Mouse (Mus musculus): ENCODE results near the gene Adgrg3. TPM values are rescaled to one million over a fixed set of nuclear protein-coding genes. Genes with fewer than 3 reads are reported as not detected.

Gene Adgrg3
- polyA plus RNA-seq (2014; fragmentation: Nextera tagmentation; extraction: Ambion mirVana) = 2.9 and 3.8 TPM in 2 replicates

DNA sequence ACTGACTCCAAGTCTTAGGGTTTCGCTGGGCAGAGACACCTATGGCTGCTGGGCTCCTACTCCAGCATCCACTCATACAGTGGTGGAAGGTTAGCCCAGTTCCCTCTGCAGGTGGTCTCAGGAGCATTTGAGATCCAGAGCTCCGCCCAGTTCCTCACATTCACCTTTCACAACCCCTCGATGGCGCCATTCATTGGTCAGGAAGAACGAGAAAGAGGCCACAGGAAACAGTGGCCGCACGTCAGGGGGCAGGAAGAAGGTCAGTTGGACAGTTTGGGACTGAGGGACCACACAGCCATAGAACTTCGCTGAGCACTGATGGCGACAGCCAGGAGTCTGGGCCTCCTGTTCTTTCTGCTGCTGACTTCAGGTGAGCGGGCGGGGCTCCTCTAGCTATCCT is at the start of gene Adgrg3:
Adgrg3 (plus strand) TSS at position 242 of the 400 bp plus-strand sequence.
- Histone ChIP-seq H3K4me2 (replicated peaks; ENCODE audit: low read depth, low read length) (no peak within 1 kb of the TSS; the same call in 1 of the 2 replicates), H3K27me3 (ENCODE audit: control insufficient read depth, insufficient read depth, low read length) (no peaks in the 10 kb centered on the region), H3K9me3 (ENCODE audit: control insufficient read depth, low read length) (no peaks in the 10 kb centered on the region), H3K9ac (ENCODE audit: low read depth, low read length) (no peak within 1 kb of the TSS), H3K27ac (ENCODE audit: low read depth, low read length) (no peak within 1 kb of the TSS), H3K36me3 (ENCODE audit: control insufficient read depth, insufficient read depth, low read length) (no peaks in the 10 kb centered on the region), H3K4me3 (ENCODE audit: low read length) (no peak within 1 kb of the TSS), H3K4me1 (ENCODE audit: control insufficient read depth, insufficient read depth, low read length) (no peaks in the 10 kb centered on the region)
- WGBS = 76% methylated on average over 11 of the region's 11 CpGs
- ATAC-seq (ENCODE audit: low FRiP score, low TSS enrichment) = no peak

DNA sequence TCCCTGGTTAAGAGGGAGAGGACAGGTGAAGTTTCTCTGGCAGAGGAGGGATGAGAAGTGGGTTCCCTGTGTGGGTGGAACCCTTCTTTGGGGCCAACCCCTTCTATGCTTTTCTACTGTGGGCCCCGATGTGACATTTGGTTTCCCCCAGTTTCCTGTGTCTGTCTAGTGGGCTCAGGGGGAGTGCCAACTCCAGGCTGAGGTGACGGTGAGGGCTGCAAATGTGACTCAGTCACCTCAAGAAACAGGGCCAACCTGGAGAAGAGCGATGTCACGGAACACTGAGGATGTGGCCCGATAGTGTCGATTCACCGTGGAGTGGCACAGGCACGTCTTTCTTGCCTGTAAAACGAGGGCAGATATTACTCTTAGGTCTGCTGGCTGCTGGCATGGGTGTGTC is 44.2 kb upstream of the Adgrg3 start:
- WGBS = 79% methylated on average over 9 of the region's 9 CpGs
- H3K4me1 ChIP-seq (ENCODE audit: control insufficient read depth, insufficient read depth, low read length) = 0 out of 2 replicates have a peak, but pooled peaks cover 4% of the 10 kb centered on the region
- H3K4me3 ChIP-seq (ENCODE audit: low read length) = no peak overlapping the region
- H3K4me2 ChIP-seq (replicated peaks; ENCODE audit: low read depth, low read length) = no peak overlapping the region
- no peaks in the 10 kb centered on the region for H3K27me3 ChIP-seq (ENCODE audit: control insufficient read depth, insufficient read depth, low read length)
- H3K36me3 ChIP-seq (ENCODE audit: control insufficient read depth, insufficient read depth, low read length) = no peaks in the 10 kb centered on the region
- ATAC-seq (ENCODE audit: low FRiP score, low TSS enrichment) = no peak
- H3K27ac ChIP-seq (ENCODE audit: low read depth, low read length) = no peak overlapping the region
- H3K9me3 ChIP-seq (ENCODE audit: control insufficient read depth, low read length) = no peaks in the 10 kb centered on the region
- H3K9ac ChIP-seq (ENCODE audit: low read depth, low read length) = no peak overlapping the region

DNA sequence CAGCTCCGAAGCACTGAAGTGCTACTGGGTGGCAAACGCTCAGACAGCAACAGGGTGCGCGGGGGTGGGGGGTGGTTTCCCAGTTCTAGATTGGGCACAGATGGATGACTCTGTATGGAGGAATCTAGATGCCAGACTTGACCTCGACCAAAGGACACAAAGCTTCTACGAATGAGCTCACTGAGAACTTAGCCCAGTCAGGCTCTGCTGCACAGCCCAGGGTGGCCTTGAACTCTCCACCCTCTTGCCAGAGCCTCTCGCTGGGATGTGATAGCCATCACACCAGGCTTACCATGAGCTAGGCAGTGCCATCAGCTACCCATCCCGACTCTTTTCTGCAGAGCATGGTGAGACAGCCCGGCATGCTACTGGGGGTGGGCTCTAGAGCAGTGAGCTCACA is 43.7 kb upstream of the Adgrg3 start:
- no peak overlapping the region for H3K9ac ChIP-seq (ENCODE audit: low read depth, low read length)
- H3K4me3 ChIP-seq (ENCODE audit: low read length) = no peak overlapping the region
- ATAC-seq (ENCODE audit: low FRiP score, low TSS enrichment) = no peak
- H3K4me2 ChIP-seq (replicated peaks; ENCODE audit: low read depth, low read length) = no peak overlapping the region
- 0 out of 2 replicates have a peak, but pooled peaks cover 4% of the 10 kb centered on the region for H3K4me1 ChIP-seq (ENCODE audit: control insufficient read depth, insufficient read depth, low read length)
- H3K27me3 ChIP-seq (ENCODE audit: control insufficient read depth, insufficient read depth, low read length) = 0 out of 2 replicates have a peak, but pooled peaks cover 3% of the 10 kb centered on the region
- no peaks in the 10 kb centered on the region for H3K9me3 ChIP-seq (ENCODE audit: control insufficient read depth, low read length)
- H3K27ac ChIP-seq (ENCODE audit: low read depth, low read length) = 0 out of 2 replicates have a peak overlapping the region, but pooled peaks have one; percentile 10
- 84% methylated on average over 9 of the region's 9 CpGs for WGBS
- H3K36me3 ChIP-seq (ENCODE audit: control insufficient read depth, insufficient read depth, low read length) = no peaks in the 10 kb centered on the region

DNA sequence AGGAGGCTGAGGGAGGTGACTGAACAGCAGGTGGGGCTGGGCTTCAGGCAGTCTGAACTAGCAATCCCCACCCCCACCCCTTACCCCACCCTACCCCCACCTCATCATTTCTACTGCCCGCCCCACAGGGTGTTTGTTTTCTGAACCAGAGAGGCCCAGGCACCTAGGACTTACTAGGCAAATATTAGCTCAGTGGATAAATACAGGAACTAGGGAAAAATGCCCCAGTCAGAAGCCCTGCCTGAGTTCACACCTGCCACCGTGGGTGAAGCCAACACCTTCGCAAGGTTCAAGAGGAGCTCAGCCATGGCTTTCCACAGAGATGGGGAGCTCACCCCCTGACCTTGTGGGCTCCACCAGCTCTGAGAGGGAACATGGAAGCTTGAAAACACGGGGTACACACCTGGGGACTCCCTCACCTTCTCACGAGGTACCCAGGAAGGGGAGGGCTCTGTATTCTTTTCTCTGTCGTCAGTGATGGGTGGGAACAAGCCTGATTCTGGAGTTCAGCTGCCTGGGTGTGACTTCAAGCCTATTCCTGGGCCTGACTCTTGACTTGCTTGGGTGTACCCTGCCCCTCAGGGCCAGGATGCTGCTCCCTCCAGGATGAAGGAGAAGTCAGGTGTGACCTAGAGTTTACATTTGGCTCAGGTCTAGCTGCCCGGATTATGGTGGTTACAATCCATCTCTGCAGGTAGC is 42.9 kb upstream of the Adgrg3 start, which contains the start of gene Adgrg1:
Adgrg1 (plus strand) TSS at position 285 of the 699 bp plus-strand sequence.
- ATAC-seq (ENCODE audit: low FRiP score, low TSS enrichment) = peak; percentile 30; the same call in 1 of the 2 replicates
- Histone ChIP-seq H3K27ac (ENCODE audit: low read depth, low read length) (peak within 1 kb of the TSS; percentile 10), H3K4me2 (replicated peaks; ENCODE audit: low read depth, low read length) (no peak within 1 kb of the TSS), H3K9ac (ENCODE audit: low read depth, low read length) (no peak within 1 kb of the TSS), H3K9me3 (ENCODE audit: control insufficient read depth, low read length) (no peaks in the 10 kb centered on the region), H3K27me3 (ENCODE audit: control insufficient read depth, insufficient read depth, low read length) (0 out of 2 replicates have a peak, but pooled peaks cover 3% of the 10 kb centered on the region), H3K36me3 (ENCODE audit: control insufficient read depth, insufficient read depth, low read length) (no peaks in the 10 kb centered on the region), H3K4me1 (ENCODE audit: control insufficient read depth, insufficient read depth, low read length) (0 out of 2 replicates have a peak, but pooled peaks cover 4% of the 10 kb centered on the region), H3K4me3 (ENCODE audit: low read length) (no peak within 1 kb of the TSS)
- 48% methylated on average over 7 of the region's 7 CpGs for WGBS

DNA sequence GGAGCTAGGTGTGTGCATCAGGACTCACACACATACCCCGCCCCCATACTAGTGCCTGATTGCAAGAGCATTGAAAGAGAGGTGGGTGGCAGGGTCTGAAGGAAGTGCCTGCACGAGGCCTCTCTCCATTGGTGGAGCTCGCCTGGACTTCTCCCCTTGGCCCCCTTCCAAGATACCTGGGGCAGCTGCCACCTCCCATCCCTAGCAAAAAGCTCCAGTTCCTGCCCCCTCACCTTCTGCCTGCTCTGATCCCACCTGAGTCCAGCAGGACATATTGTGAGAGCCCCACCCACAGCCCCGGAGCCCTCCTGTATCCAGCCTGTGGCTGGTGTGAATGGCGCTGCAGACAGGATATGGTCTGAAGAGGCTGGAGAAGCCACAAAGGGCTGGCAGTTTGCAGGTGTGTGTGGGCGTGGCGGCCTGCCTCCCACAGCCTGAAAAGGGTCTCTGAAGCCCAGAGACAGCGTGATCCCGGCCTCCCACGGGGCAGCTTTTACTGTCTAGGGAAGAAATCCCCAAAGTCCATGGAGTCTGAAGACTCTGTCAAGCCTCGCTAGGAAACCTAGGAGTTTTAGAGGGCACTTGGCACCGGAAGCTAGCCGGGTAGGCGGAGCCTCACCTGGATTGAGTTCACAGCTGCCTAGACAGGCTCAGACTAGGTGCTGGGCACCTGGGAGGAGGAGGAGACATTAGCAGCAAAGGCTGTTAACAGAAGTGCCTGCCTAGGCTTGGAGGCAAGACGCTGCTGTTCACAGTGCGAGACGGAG is 40.7 kb upstream of the Adgrg3 start:
- Histone ChIP-seq H3K27ac (ENCODE audit: low read depth, low read length) (peak overlapping the region; percentile 40), H3K4me2 (replicated peaks; ENCODE audit: low read depth, low read length) (peak overlapping the region; percentile 36), H3K36me3 (ENCODE audit: control insufficient read depth, insufficient read depth, low read length) (no peaks in the 10 kb centered on the region), H3K27me3 (ENCODE audit: control insufficient read depth, insufficient read depth, low read length) (0 out of 2 replicates have a peak, but pooled peaks cover 3% of the 10 kb centered on the region), H3K9me3 (ENCODE audit: control insufficient read depth, low read length) (no peaks in the 10 kb centered on the region), H3K4me1 (ENCODE audit: control insufficient read depth, insufficient read depth, low read length) (0 out of 2 replicates have a peak, but pooled peaks cover 4% of the 10 kb centered on the region), H3K9ac (ENCODE audit: low read depth, low read length) (peak overlapping the region; percentile 18), H3K4me3 (ENCODE audit: low read length) (peak overlapping the region; percentile 25)
- 13% methylated on average over 17 of the region's 17 CpGs for WGBS
- ATAC-seq (ENCODE audit: low FRiP score, low TSS enrichment) = peak; percentile 60

DNA sequence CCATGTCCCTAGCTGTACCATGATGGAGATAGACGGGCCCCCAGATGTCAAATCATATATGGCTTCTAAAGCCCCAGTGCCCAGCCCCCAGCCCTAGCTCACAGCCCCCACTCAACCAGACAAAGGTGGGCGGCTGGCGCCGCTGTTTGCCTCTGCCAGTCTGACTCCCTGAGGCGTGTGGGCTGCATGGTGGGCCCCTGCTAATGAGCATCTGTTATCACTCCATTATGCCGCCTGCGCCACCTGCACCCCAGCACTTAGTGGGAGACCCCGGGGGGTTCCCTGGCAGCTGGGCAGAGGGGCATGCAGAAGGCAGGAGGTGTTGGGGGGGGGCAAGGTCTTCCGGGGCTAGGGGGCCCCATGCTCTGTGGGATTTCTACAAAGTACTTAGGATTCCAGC is 39.4 kb upstream of the Adgrg3 start:
- peak overlapping the region; percentile 25 for H3K4me3 ChIP-seq (ENCODE audit: low read length)
- H3K36me3 ChIP-seq (ENCODE audit: control insufficient read depth, insufficient read depth, low read length) = no peaks in the 10 kb centered on the region
- no peaks in the 10 kb centered on the region for H3K9me3 ChIP-seq (ENCODE audit: control insufficient read depth, low read length)
- H3K4me2 ChIP-seq (replicated peaks; ENCODE audit: low read depth, low read length) = peak overlapping the region; percentile 36
- H3K4me1 ChIP-seq (ENCODE audit: control insufficient read depth, insufficient read depth, low read length) = peaks cover 7% of the 10 kb centered on the region
- no peak for ATAC-seq (ENCODE audit: low FRiP score, low TSS enrichment)
- 0 out of 2 replicates have a peak, but pooled peaks cover 3% of the 10 kb centered on the region for H3K27me3 ChIP-seq (ENCODE audit: control insufficient read depth, insufficient read depth, low read length)
- peak overlapping the region; percentile 18; the same call in 1 of the 2 replicates for H3K9ac ChIP-seq (ENCODE audit: low read depth, low read length)
- WGBS = 62% methylated on average over 9 of the region's 9 CpGs
- H3K27ac ChIP-seq (ENCODE audit: low read depth, low read length) = peak overlapping the region; percentile 40; the same call in 1 of the 2 replicates

DNA sequence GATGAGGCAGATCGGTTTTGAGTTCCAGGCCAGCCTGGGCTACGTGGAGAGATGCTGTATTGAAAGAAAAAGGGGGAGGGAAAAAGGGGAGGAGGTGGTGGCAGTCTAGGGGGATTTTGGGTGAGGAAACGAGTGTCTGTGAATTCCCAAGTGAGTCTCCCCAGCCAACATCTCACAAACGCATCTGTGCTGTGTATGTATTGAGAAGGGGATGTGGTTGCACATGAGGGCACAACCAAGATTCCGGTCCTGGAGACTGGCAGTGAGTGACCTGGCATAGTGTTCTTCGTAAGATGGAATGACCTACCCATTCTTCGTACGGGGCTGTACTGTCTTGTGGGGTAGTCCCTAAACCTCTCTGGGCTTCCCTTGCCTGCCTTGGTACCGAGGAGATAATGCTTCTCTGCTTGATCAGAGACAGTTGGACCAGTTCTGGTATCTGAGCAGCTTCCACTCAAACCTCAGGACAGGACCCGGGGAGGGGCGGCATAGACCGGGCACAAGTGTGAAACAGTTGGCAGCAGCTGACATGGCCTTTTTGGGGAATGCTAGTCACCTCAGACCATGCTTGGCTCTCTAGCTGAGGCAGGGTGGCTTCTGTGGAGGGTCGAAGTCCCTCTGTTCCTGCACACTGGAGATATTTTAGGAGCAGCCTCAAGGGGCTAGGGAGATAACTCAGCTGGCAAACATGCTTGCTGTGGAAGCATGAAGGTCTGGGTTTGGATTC is 38.7 kb upstream of the Adgrg3 start:
- Histone ChIP-seq H3K4me1 (ENCODE audit: control insufficient read depth, insufficient read depth, low read length) (peaks cover 14% of the 10 kb centered on the region), H3K27ac (ENCODE audit: low read depth, low read length) (no peak overlapping the region)

DNA sequence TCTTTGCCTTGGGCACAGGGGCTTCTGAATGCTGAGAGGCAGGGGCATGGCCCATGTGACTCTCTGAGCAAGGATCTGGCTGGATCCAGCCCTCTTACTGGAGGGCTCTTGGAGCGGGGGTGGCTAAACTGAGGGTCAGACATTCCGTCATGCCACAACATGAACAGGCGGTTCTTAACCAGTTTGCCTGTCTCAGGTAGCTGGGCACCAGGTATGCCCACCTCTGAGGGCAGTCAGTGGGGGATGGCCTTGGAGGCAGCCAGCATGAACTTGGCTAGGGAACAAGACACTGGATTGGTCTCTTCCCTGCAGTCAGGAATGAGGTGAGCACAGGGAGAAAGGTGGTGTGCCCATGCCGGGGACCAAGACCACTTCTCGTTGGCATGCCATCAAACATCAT is 37.3 kb upstream of the Adgrg3 start:
- Histone ChIP-seq H3K27ac (ENCODE audit: low read depth, low read length) (peak overlapping the region; percentile 66; the same call in 1 of the 2 replicates), H3K9me3 (ENCODE audit: control insufficient read depth, low read length) (no peaks in the 10 kb centered on the region), H3K4me3 (ENCODE audit: low read length) (no peak overlapping the region), H3K4me2 (replicated peaks; ENCODE audit: low read depth, low read length) (no peak overlapping the region), H3K36me3 (ENCODE audit: control insufficient read depth, insufficient read depth, low read length) (no peaks in the 10 kb centered on the region), H3K9ac (ENCODE audit: low read depth, low read length) (no peak overlapping the region), H3K4me1 (ENCODE audit: control insufficient read depth, insufficient read depth, low read length) (peaks cover 25% of the 10 kb centered on the region), H3K27me3 (ENCODE audit: control insufficient read depth, insufficient read depth, low read length) (0 out of 2 replicates have a peak, but pooled peaks cover 3% of the 10 kb centered on the region)
- 0 out of 2 replicates have a peak, but pooled peaks have one; percentile 10 for ATAC-seq (ENCODE audit: low FRiP score, low TSS enrichment)
- 71% methylated on average over 5 of the region's 5 CpGs for WGBS

More for the DNA sequence above, 38.7 kb upstream of the Adgrg3 start:
- H3K27me3 ChIP-seq (ENCODE audit: control insufficient read depth, insufficient read depth, low read length) = 0 out of 2 replicates have a peak, but pooled peaks cover 3% of the 10 kb centered on the region
- no peaks in the 10 kb centered on the region for H3K36me3 ChIP-seq (ENCODE audit: control insufficient read depth, insufficient read depth, low read length)
- WGBS = 78% methylated on average over 13 of the region's 13 CpGs
- no peak for ATAC-seq (ENCODE audit: low FRiP score, low TSS enrichment)
- H3K9me3 ChIP-seq (ENCODE audit: control insufficient read depth, low read length) = no peaks in the 10 kb centered on the region
- peak overlapping the region; percentile 18; the same call in 1 of the 2 replicates for H3K9ac ChIP-seq (ENCODE audit: low read depth, low read length)
- peak overlapping the region; percentile 36 for H3K4me2 ChIP-seq (replicated peaks; ENCODE audit: low read depth, low read length)
- peak overlapping the region; percentile 25; the same call in 1 of the 2 replicates for H3K4me3 ChIP-seq (ENCODE audit: low read length)
